Mouse (Mus musculus) kidney, adult 18-20 months (tissue): ENCODE measurements at regions not wholly inside any gene's neighbourhood (a gene's known extent, or its start where the extent isn't known, plus 50 kb on each side); places are given as distances from the start of the nearest gene placed in this dataset.

Experiments
- DNase-seq: peaks from one replicate; pipeline ENCODE4 v3.0.0; 2021

DNA sequence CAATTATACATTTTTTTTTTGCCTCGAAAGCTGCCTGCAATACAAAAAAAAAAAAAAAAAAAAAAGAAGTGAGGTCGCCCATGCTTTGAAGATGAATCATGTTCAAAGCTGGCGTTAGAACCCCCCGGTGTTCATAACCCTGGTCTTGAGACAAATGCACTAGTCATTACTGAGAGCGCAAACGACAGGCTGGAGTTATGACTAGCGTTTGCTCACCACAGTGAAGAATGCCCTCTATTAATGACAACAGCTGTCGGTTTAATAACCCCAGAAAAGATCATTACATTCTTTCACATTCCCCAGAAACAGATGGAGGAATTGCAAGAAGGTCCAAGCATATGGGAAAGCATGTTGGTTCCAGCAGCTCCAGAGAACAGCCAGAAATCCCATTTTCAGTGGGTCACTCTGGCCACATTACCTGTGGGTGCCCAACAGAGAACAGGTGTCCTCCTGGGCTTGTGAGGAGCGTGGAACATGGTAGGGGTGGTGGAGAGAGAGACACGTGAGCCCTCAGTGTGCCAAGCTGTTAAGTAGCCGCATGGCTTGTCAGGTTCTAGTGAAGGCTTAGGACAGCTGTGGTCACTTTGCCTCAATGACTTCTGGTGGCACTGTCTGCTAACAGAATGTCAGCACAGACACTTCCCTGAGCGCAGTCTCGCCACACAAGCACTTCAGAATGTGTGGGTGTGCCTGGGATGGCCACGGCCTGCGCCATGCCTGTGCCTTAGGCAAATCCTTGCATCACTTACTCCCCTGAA, 60.4 kb downstream of the Aipl1 start:
- DNase-seq, result no peak

DNA sequence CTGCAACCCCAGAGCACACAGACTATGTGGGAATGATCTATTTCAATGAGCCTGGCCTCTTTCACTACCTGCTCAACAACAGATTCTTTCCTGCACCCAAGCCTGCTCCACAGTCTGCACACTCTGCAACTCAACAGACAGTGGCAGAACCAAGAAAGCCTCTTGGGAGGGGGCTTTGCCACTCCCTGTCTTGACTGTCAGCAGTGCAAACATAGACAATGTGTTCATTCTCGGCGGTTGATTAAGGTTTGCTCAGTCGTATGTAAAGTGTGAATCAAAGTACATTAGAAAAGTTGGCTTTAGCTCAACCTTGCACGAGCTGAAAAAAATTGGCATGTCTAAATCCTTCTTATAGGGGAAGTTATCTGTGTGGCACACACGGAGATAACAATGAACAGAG, 66.0 kb downstream of the Aipl1 start:
- no peak for DNase-seq

DNA sequence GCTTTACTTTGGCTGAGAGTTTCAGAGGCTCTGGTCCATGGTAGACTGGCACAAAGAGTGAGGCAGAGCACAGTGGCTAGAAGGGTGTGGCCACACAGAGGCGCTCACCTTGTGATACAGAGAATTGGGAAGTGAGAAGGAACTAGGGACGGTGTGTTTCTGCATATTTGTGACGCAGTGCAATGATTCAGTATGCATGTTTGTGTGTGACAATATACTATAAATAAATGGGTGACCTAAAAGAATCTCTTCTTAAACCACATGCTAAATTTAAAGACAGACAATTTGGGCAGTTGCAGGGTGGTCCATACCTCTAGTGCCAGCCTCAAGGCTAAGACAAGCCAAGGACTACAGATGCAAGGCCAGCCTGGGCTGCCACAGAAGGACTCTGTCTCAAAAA, 75.0 kb downstream of the Aipl1 start:
- no peak for DNase-seq

DNA sequence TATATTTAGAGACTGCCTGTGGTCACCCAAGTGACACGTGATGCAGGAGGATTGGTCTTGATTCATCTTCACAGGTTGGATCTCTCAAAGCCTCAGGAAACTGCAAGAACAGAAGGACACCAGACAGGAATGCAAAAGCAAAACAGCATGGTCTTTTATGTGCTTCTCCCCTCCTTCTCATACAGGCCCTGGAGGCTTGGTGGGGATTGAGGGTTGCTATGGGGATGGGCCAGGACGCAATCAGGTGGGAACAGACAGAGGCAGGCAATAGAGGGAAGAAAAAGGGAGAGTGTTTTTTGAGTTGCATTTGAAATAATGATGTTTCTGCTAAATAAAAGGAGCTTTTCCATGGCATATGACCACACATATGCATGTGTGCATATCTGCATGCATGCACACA, 84.8 kb downstream of the Aipl1 start:
- no peak for DNase-seq

DNA sequence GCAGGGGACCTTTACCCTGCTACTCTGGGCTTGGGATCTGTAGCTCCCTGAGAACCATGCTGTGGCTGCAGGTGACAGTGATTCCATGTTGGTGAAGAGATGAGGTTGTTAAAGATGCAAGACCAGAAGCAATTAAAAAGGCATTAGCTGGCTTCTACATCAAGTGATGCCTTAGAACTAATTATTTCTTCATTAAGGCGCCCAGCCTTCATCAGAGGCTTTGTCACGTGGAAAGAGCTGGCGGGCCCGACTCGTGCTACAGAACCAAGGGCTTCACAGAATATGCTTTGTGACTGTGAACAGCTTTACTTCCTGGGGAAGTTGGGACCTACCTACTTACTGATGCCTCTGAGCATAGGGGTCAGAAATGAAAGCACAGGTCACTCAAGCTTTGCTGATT, 90.1 kb downstream of the Aipl1 start:
- DNase-seq, result no peak

DNA sequence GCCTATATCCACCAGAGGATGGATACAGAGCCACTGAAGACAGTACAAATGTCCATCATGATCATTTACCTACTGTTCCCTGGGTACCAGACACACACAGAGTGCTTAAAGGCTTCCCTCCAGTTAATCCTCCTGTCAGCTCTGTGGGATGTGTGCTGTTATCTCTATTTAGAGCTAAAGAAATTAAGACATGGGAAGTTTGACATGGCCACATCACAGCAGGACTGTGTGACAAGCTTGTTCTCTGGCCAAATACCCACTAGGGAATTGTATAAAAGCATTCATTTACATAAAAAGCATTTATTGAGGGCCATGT, 92.3 kb downstream of the Aipl1 start:
- no peak for DNase-seq

DNA sequence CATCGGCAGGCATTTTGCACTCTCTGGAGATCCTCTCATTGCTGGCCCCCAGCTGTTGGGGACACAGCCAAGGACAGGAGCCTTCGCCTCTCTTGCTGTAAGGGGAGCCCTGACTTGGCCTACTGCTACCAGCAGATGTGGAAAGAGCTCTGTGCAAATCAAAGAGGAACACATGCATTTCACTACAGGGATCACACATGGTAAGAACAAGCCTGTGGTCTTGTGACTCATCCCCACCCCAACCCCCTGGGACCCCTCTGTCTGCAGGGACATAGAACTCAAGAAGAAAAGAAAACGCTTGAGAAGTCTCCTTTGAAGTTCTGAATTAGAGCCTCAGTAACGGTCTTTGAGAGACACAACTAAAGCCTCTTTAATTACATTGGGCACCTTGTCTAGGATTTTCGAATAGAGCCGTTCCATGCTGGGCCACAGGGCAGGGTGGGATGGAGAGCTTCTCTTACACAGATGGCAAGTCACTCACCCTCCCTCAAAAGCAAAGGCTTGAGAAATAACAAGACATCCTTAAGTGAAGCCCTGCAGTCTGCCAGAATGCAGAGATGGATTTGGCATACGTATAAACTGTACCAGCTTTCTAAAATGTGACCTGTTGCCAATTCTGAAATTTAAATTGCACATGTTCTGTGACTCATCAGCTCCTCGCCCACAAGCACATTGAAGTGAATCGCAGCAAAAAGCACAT, 92.8 kb downstream of the Aipl1 start:
- DNase-seq, result no peak

DNA sequence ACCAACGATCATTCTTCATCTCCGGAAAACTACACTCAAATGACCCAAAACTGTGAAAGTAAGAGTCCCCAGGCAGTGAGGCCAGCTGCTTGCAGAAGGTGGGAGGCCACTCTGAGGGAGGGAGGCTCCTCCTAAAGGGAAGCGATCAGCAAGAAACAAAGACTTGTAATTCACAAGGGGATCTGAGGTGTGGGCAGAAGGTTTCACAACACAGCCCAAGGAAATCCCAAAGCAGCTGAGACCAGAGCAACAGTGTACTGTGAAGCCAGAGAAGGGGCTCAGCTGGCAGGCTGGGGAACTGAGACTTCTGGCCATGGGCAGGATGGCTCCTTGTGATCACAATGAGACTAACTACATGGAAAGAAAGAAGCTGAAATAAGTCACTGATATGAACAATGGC, 93.8 kb downstream of the Aipl1 start:
- DNase-seq, result no peak

DNA sequence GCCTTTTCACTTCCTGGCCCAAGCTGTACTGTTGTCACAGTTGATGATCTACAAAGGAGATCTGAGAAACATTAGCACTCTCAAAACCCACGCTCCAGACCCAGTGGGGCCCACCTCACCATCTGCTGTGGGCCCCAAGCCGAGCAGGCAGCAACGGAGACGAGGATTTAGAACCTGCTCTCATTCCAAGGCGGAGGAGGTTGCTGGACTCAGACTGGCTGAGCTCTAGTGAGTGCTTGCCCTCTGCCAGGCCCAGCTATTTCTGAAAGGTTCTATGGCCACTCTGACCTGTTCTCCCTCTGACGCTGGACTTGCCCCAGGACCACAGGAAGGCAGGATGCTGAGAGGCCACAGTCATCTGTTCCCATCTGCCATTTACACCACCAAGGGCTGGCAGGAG, 98.2 kb downstream of the Aipl1 start:
- no peak for DNase-seq

DNA sequence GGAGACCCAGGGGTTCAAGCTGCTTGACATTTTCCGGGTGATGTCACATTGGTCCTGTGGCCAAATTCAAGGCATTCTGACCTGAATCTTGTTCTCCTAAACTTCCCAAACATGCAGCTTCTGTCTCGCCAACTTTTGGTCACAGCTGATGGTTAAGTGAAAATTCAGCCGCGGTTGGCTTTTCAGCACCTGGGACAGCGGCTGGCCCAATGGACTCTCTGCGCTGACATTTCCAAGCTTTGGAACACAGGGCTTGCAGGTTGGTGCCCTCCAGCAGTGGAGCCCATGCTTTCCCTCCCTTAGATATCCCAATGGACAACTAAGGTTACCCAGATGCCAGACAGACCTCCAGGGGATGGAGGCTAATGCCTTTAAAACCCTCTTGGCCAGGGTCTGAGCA, 100.2 kb downstream of the Aipl1 start:
- DNase-seq, result no peak

DNA sequence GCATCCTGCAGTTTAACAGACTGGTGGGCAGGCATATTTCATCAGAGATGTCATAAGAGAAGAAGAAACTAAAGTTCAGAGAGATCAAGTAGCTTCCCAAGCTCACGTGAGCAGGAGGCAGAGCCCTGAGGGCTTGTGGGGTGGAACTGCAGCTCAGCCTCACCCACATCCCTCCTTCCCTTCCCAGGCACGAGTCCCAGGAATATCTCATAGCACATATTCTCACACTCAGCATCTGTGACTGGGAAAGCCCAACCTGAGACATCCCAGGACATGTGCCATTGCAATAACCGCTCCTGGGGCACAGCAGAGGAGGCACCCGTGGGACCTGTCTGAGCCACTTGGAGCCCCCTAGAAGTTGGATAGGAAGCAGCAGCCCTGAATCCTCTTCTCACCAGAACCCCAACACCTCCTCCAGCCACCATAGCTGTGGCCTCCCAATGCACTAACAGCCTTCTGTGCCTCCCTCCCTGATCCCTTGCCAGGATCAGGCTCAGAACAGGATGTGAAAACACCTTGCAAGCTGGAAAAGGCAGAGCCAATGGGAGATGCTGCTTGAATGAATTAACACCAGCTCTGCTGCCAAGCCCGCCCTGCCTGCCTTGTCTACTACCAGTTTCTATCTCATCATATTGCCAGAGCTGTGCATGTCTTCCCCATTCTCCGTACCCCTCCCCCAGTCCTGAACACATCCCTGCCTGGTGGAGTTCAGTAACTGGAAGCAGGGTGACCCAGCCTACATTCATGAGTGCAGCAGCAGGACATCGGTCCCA, 107.4 kb downstream of the Aipl1 start:
- DNase-seq, result no peak

DNA sequence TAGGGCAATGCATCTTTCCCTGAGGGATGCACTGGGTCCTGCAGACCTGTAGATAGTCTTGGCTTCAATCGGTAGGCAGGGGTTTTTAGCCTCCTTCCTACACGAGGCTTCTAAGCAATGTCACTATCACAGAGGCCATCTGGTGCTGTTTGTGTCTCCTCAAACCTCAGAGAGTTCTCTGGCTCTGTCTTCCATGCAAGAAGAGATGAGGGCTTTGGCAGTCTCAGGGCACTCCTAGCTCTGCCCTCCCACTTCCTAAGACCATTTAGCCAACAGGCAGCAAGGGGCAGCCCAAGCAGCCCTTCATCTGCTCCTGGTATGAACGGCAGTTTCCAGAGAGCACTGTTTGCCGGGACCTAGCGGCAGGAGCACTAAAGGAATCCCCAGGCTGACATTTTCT, 122.6 kb downstream of the Aipl1 start:
- DNase-seq, result no peak

DNA sequence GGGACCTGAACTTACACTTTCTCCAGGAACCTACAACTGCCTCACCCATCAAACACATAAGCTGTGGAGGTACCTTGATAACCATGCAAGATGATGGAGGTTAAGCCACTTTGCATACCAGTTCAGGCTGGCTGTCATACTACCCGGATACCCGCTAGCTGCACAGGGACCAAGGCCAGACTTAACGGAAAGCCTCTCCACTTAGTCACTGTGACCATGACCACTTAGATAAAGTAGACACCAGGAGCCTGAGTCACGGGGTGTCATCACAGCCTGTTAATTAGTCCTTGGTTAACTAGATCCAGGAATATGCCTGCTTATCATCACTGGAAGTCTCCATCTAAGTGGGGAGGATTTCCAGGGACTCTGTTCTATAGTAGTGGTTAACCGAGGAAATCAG, 124.7 kb downstream of the Aipl1 start:
- DNase-seq, result no peak

DNA sequence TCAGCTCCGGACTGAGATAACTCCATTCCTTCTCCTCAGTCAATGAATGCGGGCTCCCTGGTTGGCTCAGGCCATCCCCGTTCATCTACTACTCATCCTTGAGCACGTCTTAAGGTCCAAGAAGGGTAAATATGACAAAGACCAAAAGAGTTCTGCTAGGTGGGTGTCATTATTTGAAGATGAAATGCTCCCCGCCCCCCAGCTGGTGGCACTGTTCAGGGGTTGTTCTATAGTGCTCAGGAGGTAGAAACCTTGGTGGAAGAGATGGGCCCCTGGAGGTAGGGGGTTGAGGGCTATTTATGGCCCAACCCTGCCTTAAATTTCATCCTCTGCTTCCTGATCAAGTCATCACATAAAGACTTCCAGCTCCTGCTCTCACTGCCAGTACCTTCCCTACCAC, 126.0 kb downstream of the Aipl1 start:
- DNase-seq, result no peak

DNA sequence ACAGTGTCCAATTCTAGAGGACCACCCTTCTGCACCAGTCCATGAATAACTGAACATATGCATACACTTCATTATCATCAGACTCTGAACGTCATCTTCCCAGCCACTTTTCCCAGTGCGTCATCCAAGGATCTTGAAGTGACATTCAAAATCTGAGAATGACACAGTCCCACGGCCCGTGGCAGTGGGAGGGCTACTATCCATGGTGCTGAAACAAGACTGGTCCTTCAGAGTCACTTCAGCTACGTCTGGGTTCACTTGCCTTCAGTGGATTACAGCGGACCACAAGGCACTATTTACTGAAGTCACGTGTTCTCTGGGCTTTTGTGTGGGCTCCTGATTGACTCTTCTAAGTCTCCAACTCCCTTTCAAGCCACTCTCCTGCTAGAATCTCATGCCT, 128.7 kb downstream of the Aipl1 start:
- no peak for DNase-seq

DNA sequence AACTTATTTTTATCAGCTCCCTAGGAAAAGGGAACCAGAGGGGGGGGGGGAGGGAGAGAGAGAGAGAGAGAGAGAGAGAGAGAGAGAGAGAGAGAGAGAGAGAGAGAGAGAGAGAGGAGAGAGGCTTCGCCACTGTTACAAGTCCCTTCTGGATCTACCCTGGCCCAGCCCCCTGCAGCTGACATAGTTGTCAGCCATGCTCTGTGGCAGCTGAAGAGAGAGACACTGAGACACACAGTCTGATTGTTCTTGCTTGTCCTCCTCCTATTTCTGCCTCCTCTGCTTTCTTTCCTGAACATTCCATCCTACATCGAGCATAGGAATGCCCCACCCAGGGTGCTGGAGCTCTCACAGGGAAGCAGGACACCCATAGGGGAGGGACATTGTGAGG, 134.3 kb downstream of the Aipl1 start:
- no peak for DNase-seq

DNA sequence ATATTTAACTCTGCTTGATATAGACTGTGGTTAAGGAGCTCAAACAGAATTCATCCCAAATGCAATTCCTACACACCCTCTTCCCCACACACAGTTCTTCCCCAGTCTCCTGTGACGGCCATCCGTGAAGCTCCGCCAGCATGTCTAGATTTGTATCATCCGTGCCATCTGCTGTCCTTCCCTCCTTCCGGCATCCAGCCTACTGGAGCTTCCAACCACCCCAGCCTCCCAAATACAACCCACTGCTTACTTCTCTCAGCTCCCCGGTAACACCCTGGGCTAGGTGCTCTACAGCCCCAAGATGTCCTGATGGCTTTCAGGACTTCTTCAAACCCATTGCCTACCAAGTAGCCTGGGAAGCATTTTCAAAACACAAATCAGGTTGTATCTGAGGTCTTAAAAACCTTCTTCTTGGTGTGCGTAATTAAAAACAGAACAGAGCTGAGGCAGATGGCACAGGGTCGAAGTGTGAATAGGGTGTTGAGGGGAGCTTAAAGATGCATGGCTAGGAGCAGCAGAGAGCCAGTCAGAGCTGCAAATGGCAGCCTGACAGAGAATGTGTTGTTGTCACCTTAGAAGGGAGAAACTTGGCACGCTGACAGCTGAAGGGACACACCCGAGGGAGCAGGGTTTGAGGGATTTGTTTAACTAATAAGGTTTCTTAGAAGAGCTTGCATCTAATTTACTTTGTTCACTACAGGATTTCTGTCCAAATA, 134.8 kb downstream of the Aipl1 start:
- DNase-seq, result no peak

DNA sequence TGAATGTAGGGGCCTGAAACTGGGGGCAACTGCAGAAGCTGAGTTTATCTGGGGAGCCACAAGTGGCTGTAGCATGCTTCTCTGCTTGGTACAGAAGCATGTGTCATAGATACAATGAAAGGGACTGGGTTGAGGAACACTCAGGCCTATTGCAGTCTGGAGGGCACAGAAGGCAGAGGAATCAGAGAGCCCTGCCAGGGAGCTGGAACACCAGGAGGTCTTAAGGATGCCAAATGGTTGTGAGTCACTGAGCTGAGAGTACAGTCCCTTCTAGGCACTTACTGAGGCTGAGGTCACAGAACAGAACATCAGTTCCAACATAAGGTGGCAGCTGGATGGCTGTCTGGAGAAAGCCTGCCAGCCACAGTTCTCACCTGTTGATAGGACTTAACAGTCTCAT, 136.5 kb downstream of the Aipl1 start:
- no peak for DNase-seq

DNA sequence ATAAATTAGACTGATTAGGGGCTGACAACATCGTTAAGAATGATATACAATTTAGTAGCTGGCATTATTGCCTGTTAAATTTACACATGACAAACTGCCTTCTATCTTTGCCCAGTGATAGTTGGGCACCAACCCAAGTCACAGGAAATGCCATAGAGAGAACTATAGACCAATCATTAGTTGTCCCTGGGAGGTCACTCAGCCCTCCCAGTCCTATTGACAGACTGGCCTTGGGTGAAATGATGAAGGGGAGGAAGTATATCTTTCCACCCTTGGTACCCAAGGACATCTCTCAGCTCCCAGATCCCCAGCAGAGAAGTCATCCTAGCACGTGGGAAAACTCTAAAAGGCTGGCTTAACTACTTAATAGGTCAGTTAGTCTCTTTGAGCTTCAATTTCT, 139.8 kb downstream of the Aipl1 start:
- DNase-seq, result no peak

DNA sequence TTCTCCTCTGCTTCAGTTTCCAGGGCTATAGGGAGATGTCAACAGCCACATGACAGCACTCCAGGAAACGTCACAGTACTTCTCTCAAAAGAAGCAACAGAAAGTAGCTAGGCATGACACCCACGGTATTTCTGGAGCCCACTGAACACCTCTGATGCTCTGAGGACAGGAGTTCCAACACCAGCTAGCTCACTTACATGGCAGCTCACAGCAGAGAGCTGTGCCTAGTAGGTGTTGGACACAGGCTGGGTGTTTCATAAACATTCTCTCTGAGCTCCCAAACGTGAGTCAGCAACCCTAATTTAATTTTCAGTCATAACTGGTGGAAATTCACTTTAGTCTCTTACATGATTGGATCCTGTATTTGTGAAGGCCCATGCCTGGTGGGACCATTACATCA, 140.2 kb downstream of the Aipl1 start:
- DNase-seq, result no peak

DNA sequence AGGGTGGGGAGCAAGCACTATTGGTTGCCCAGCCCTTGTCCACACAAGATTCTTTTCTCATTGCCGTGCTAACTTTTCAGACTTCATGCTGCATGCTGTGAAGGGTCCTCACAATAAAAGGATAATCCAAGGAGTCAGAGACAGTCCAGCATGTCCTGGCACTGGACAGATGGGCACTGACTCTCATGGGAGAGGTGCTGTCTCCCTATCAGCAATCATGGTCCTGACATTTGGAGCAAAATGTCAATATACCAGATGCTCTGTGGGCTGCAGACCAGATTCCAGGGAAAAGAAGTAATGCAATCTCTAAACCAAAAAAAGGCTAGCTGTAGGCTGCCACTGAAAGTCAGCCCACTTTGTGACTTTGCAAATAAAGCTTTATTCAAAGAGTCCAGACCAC, 141.5 kb downstream of the Wscd1 start:
- no peak for DNase-seq

DNA sequence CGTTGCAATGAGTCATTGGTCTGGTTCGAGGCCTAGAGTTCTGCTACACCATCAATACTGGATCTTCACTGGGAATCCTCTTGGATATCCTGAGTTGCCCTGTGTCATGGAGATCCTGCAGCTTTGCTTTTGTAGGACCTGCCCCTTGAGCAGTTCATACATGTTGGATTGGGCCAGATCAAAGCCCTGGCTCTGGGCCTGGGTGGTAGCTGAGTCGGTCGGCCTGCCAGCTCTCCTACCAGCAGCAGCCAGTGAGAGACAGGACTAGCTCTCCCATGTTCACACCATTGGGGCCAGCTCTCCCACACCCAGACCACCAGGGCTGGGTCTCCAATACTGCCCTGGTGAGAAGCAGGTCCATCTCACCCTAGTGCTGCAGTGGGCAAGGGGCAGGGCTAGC, 139.4 kb downstream of the Wscd1 start:
- no peak for DNase-seq

DNA sequence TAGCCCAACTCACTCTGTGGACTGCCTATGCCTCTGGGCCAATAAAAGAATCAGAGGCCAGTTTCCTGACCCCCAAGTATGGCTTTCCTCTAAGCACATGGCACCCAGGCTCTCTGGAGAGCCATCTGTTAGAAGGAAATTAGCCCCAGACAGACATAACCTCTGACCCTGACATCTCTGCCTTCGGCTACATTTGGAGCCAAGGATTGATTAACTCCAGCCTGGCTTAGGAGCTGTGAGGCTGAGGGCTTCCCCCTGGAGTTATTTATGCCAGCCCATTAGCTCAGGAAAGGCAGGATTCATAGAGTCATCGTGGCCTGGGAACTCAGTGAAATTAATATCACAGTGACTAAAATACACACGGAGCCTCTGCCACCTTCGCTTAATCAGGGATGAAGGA, 137.5 kb downstream of the Wscd1 start:
- no peak for DNase-seq

DNA sequence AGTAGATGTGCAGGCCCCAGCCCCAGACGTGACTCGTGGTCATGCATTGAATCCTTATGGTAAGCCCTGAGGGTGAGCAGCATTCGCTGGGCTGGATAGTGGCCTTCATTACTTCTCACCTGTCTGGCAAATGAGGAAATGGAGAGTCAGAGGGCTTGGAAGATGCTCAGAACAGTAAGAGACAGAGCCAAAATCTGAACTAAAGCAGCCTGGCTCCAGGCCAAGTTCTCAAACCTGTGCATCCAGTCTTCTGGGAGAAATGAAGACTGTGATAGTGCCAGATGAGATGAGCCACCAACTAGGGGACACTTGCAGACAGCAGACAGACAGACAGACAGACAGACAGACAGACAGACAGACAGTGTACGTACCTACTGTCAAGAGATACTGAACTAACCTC, 137.1 kb downstream of the Wscd1 start:
- no peak for DNase-seq
